Mouse (Mus musculus): ENCODE results near the gene Glyr1. TPM values are rescaled to one million over a fixed set of nuclear protein-coding genes. Genes with fewer than 3 reads are reported as not detected.

The Glyr1 gene
- total RNA-seq, 2 experiments from 2014 or later: 57.2 to 65.9 TPM

DNA sequence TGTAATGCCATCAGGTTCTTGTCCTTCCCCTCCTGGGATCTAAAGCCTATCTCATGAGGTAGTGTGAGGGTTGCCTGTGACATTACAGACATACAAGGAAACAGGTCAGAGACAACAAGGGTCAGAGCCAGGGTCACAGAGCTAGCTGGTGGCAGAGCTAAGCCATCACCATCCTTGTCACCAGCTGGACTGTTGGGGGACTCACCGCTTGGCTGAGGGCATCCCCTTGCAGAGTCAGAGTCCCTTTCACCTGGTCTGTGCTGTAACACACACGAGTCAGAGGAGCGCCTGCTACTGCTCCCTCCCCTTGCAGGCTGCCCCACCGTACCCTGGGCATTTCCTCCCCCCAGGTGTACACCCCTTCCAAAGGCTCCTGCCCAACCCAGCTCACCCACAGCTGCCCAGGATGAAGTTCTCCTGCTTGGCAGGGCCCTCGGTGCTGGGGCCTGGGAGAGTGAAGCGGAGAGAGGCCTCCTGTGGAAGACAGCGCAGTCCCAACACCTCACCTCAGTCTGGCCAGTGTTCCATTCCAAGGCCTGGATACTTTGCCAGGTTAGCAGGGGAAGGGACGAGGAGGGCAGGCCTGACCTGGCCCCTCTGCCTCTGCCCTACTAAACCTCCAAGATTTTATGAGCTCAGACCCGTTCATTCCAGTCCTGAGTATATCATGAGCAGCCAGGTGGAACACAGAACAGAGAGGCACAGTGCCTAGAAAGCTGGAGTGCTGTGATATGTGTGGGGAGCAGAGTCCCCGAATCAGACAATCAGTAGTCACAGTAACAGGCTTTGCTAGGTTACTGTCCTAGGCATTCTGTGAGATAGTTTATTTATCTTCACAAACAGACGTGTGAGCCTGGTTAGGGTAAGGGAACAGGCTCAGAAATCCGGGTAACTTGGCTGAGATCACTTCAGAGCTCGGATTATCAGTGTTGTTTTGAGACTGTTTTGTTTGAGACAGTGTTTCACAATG lies 37.3 kb downstream of the Glyr1 start:
- DNase-seq (ENCODE audit: low spot score in 2 of 2): no peak

DNA sequence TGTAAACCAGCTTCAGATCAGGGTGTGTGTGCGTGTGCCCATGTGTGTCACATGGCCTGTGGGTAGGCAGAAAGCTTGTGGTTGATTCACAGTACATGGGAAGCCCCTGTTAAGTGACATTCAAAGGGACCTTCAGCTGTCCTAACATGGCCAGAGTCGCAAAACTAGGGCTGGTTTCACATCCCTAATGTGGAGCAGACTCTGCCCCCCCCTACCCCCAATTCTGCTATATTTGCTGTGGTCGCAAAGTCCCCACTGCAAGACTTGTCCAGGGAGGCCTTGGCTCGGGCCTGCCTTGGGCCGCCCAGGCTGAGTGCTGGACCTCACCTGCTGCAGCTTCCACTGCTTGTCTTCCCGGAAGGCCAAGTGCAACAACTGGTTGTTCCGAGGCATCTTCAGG lies 38.4 kb downstream of the Glyr1 start:
- DNase-seq (ENCODE audit: low spot score in 2 of 2): no peak

DNA sequence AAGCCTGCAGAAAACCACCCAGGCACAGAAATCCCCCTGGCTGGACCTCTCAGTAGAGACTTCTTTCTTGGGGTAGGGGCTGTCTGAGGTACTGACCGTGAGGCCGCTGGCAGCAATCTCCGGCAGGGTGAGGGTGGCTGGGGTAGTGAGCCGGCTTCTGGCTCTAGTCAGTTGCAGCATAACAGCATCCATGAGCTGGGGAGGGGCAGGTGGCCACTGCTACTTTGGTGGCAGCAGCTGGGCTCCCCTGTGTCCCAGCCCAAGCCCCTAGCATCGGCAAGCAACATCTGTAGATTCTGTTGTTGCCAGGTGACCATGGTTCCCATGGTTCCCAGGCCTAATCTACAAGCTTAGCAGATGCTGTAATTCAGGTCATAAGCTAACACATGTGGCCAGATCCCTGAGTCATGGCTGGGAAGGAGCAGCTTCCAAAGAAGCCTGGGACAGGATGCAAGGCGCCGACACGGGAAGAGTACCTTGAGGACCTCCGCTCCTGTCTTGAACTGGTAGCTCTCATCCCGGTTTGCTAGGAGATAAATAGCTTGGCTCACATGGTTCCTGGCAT lies 39.2 kb downstream of the Glyr1 start:
- no peak for DNase-seq (ENCODE audit: low spot score in 2 of 2)

DNA sequence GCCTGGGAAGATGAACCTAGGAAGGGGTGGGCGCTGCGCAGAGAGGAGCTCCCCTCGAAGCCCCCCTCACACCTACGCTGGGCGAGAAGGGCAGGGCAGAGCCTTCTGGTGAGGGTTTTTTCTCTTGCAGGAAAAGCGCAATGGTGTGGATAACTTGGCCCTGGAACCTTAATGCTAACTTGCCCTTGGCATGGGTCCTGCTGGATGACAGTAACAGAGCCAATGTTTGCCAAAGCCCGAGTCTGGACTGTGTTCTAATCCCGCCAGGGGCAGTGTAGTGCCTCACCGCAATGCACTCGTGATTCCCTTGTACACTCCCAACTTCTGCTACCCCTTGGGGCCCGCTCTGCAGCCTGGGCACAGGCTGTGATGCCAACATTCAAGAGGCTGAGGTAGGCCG lies 41.6 kb downstream of the Glyr1 start:
- DNase-seq (ENCODE audit: low spot score in 2 of 2): no peak

DNA sequence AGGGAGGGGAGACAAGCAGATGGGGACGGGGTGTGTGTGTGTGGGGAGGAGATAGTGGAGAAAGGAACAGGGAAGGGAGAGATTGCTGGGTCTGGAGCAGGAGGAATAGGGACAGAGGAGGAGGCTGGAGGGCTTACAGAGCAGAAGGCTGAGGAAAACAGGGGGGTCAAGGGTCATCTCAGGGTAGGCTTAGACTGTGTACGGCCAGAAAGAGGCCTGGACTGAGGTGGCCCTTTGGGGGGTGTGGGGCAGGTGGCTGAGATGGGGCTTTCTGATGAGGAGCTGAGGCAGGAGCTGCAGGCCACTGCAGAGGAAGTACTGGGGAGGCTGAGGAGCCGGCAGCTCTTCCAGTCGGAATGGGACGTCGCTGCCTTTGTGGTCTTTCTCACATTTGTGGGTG lies 42.2 kb downstream of the Glyr1 start:
- no peak for DNase-seq (ENCODE audit: low spot score in 2 of 2)

DNA sequence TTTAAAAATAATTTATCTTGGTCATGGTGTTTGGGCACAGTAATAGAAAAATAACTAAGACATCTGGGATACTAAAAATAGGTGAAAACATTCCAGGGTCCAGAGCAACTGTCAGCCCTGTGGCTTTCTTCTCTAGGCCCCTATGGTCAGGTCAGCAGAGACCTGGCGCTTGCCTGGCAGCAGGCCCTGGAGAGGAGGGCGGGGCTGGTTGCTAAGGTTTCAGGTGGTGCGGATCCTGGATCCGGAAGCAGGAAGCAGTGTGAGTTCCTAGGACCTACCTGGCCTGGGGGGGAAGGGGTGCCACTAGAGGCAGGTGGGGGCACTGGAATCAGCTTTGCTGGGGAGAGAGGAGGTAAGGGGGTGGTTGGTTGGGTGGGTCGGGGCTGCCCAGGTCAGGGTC lies 42.6 kb downstream of the Glyr1 start, which contains the start of gene Smim22:
Gene Smim22 (plus strand): TSS at position 222 of the 400 bp plus-strand sequence.
- no peak for DNase-seq (ENCODE audit: low spot score in 2 of 2)

DNA sequence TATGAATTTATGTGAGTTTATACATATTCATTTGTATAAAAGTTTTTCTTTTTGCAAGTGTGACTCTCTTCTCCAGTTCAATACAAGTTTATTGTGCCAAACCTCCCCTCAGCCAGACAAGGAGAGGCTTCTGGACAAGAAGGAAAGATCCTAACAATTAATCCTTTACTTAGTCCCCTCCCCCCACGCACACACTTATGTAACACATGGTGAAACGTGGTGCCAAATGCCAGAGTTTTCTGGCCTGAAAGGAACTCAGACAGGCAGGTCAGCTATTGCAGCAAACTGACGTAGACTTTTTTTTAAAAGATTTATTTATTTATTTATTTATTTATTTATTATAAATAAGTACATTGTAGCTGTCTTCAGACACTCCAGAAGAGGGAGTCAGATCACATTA lies 49.1 kb downstream of the Glyr1 start:
- no peak for DNase-seq (ENCODE audit: low spot score in 2 of 2)

DNA sequence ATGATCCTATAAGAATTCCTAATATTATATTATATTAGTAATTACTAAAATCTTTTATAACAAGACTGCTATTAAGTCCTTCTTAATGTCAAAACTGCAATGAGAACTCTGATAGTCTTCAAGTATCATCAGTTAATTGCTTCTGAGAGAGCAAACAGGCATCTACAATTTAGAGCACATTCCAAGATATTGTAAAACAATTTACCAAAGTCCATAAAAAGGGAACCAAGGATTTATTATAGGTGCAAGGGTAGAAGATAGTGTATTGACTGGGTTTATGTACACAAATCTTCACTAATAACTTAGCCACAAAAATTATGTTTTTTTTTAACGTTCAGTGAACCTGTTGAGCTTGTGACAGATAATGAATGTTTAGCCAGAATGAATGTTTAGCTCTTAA lies 50.7 kb downstream of the Glyr1 start:
- DNase-seq (ENCODE audit: low spot score in 2 of 2): no peak

DNA sequence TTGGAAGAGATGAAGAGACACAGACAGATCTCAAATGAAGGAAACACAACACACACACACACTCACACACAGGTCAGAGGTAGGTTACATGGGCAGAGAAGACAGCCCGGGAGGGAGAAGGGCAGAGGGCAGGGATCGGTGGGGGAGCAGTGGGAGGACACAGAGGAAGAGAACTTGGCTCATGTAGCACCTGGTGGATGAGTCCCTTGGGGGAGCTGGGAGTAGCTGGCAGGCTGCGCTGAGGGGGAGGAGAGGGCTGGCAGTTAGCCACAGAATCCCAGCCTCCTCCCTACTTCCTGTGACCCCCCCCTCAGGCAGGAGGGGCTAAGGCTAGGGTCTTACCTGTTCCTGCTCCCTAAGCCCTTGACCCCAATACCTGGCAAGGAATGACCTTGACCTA lies 52.1 kb downstream of the Glyr1 start, which contains the start of gene Sept12:
Gene Sept12 (minus strand): TSS at position 300 of the 400 bp plus-strand sequence.
- DNase-seq (ENCODE audit: low spot score in 2 of 2): no peak

DNA sequence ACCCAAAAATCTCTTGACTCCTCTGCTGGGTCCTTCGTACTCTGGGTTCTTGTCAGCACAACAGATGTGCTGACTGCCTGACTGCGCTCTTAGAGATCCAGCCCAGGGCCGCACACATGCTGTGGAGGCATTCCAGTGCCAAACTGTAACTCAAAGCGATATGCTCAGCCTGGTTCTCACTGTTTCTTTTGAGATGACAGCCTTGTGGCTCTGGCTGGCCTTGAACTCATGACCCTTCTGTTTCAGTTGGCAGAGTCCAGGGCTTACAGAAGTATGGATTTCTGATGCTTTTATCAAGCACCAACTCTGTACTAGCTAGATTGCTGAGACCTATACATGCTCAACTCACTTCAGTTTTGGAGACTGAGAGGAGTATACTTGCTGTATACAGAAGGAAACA lies 56.4 kb downstream of the Glyr1 start:
- DNase-seq (ENCODE audit: low spot score in 2 of 2): no peak

DNA sequence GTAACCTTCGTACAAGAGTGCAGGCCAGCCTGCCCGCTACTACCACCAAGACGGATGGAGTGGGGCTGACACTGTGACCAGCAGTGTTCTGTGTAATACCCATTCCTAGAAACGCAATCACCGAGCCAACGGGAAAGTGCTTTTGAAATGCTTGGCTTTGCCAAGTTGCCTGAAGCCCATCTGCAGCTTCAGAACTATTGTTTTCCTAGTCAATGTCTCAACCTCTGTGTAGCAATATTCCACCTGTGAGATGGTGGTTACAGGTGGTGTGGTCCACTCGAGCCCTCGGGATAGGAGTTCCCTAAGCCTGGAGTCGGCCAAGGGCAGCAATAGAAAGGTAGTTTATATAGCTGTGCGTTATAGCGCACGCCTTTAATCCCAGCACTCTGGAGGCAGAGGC lies 64.9 kb downstream of the Glyr1 start:
- DNase-seq (ENCODE audit: low spot score in 2 of 2): no peak

DNA sequence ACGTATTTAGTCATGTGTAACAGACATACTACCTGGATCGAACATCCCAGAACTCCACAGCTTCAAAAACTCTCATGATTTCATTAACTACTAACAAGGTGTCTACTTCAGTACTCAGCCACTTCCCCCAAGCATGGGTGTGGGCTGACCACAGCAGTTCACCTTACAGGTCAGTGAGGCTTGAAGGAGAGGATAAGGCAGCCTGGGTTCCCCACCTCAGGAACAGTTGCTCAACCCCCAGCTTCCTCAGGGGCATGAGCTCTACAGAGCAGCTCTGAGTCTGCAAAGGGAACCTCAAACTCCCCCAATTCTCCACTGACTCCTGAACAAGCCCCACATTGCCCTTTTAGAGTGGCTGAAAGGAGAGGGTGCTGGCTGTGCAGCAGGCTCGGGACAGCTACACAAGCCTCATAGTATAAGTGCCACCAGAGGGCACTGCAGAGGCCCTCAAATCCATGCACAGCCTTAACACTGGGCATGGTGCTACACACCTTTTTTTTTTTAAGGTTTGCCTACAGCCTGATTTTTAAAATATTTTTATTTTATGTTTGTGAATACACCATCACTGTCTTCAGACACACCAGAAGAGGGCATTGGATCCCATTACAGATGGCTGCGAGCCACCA lies 69.8 kb downstream of the Glyr1 start:
- no peak for DNase-seq (ENCODE audit: low spot score in 2 of 2)

DNA sequence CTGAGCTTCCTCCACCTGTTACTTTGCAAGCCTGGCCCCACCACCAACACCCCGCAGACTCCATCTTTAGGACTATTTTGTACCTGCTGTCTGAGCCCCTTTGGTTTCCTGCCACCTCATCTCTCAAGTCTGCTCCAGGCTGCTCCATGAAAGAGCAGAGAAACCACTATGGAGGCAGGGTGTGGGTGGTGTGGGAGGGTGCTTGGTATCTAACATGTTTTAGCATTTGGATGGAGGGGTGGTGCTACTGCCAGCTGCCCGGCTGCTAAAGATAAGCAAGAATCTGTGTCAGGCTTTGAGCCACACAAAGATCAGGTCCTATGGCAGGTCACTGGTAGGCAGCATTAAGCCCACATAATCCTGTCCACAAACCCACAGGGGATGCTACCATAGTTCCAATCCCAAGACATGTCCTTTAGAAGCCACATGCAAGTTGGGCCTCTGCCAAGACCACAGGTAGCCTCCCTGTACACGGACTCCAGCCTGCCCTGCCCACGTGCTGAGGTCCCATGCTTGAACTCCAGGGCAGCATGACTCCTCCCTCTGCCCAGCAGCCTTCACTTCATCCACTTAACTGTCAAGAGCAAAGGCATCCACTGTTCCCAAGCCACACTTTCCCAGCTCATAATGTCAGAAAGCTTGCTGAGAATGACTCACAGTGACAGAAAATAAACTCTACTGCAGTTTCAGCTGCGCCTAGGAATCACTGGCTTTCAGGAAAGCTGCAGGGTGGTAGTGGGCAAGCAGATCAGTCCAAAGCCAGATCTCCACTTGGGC lies 71.2 kb downstream of the Glyr1 start:
- no peak for DNase-seq (ENCODE audit: low spot score in 2 of 2)

DNA sequence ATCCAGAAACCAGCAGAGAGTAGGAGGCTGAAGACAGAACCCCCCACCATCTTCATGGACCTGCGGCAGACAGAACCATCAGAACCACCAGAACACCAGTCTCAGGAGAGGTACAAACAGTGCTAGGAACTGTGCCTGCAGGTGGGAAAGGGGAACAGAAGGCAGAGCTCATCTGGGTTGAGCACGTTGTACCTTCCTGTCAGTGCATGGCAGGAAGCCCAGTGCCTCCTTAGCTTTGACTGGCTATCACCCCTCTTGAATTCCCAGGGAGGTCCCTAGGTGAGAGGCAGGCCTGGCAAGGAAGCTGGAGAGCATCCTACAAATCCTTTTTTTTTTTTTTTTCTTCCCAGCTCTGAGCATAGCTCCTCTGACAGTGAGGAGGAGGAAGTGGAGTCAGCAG lies 73.5 kb downstream of the Glyr1 start:
- DNase-seq (ENCODE audit: low spot score in 2 of 2): no peak

DNA sequence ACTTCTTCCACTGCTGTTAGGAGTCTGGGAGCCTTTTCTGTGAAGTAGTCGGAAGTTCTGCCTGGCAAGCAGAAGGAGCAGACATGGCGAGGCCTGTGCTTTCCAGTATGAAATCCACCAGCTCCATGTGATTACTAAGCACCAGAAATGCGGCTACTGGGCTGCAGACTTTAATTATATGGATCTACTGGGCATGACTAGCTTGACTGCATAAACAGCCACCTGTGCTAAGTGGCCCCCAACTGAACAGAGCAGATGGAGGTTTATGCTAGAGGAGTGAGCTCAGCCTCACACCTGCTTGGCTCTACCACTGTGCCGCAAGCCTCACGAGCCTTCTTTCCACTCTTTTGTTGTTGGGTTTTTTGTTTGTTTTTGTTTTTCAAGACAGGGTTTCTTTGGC lies 75.1 kb downstream of the Glyr1 start:
- no peak for DNase-seq (ENCODE audit: low spot score in 2 of 2)

DNA sequence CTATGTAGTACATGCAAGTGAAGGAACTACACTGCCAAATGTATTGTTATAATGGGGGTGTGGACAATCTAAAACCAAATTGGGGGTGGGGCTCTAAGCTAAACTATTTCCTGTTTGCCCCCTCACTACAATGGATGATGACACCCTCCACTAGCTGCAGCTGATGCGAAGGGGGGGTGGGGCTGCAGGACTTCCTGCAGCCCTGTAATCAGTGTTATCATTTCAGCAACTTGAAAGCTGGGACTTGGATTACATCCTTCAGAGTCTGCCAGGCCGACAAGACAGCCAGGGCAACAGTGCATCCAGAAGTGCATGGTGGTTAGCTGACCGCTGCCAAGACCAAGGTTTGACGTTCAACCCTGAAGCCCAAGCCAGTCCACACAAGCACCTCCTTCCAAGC lies 78.0 kb downstream of the Glyr1 start:
- DNase-seq (ENCODE audit: low spot score in 2 of 2): no peak

DNA sequence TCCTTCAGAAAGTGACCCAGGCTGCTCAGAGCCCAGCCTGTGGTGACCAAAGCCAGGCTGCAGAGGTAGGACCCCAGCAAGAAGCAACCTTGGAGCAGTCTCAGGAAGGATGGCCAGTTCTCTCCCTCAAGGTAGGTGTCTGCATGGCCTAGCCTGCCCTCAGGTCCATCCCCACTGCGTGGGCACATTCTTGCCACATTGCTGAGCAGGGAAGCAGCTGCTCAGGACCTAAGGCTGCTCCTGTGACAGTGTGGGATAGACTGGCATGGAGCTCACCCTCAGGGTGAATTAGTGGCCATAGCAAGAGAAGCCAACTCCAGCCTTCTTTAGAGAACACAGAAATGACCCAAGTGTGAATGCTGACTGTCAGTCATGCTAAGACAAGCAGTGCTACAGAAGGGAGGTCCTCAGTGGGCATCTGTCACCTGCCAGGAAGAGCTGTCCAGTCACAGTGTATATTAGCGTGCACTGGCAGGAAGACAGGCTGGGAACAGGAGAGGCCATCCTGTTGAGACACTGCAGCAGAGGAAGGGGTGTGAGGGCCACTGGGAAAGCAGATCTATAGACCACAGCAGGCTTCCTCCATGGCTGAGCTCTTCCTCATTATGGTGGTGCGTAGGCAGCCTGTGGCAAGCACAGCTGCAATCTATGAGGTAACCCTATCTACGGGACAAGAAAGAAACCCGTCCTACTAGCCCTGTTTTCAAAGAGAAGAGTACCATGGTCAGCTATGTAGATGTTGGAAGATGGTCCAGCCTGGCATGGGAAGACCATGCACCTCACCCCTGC lies 80.4 kb downstream of the Glyr1 start:
- no peak for DNase-seq (ENCODE audit: low spot score in 2 of 2)

DNA sequence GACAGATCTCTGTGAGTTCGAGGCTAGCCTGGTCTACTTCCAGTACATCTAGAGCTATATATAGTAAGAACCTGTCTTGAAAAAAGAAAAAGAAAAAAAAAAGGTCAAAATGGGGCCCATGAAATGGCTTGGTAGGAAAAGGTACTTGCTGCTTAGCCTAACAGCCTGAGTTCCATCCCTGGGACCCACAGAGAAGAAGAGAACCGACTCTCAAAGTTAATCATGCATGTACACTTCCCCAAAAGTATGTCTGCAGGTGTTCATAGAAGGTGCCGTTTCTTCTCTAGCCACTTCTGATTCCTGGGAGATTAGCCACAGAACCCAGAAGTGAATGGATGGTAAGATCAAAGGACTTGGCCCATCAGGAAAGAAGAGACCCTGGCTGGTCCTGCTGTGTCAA lies 81.2 kb downstream of the Glyr1 start:
- no peak for DNase-seq (ENCODE audit: low spot score in 2 of 2)

DNA sequence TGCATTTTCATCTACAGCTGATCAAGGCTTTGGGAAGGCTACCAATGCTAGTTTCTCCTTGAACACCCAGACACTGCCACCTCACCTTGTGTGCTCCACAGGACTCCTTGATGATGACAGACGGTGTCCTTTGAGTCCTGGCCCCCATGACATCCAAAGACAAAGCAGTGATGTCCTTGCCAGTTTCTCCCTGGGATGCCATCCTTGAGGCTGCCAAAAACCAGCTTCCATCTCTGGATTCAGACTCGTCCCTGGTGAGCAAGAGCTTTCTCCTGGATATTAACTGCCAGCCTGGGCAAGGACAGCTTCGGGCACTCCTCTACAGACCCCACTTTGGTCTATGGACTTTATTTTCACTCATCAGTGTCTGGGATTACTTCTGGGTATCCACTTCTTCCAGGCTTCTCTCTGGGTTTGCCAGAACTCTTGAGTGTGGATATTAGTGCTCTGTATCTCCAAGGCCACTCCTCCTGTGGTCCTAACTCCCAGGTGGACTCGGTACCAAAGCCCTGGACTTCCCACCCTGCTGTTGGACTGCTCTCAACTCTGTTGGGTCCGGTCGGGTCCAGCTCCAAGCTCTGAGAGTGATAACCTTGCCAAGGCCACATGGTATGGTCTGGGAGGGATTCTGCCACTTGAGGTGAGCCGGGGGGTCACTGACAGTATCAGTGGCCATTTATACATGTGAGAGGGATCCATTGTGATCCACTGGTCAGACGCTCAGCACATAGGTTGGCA lies 84.1 kb downstream of the Glyr1 start:
- DNase-seq (ENCODE audit: low spot score in 2 of 2): no peak
